Mouse (Mus musculus) thymus, adult 2 months (tissue): ENCODE results near the gene Naa20.

Experiments used
- CTCF ChIP-seq: fragments of 200-500 bp; IDR thresholded peaks from 2 replicates; pipeline ENCODE4 v1.5.1; 2012; ENCODE audit warnings: mild to moderate bottlenecking, control low read depth, low read length, moderate library complexity, borderline replicate concordance; ENCODE audit not compliant: control insufficient read depth, poor library complexity, insufficient read depth; ENCODE audit errors: extremely low read depth
- POLR2A ChIP-seq: fragments of 200-500 bp; IDR thresholded peaks from 2 replicates; pipeline ENCODE4 v1.6.1; 2012; ENCODE audit warnings: mild to moderate bottlenecking, low read length, control low read depth, moderate library complexity; ENCODE audit not compliant: control insufficient read depth, poor library complexity, insufficient read depth; ENCODE audit errors: extremely low read depth

DNA sequence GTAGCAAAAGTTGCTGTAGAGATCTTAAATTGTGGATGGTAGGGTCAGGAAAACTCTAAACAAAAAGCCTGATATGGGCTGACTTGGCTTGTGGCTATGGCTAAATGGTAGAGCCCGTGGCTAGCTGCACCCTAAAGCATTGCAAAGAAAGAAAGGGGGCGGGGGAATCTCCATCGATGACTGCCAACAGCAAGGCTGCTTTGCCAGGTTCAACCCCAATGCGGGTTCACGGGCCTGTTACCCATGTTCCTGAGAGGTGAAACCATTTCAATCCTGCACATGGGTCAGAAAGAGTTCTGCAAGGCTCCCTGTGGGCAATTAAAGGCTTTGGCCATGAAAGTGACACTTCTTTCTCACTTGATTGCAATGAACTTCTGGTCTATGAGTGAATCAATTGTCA, 20.0 kb upstream of the Naa20 start:
- TF ChIP-seq POLR2A (no peak), CTCF (no peak)
